Mouse (Mus musculus) lung, postnatal 0 days (tissue): Measurements from ENCODE around the gene Zfp784.
"Not testable (repeated sequence)": the region's sequence is repeated elsewhere in the genome, so short reads cannot be mapped to it uniquely, and the experiment has no call there.

Experiments used
- CTCF ChIP-seq: IDR thresholded peaks from 2 replicates; pipeline ENCODE4 v1.5.1; 2016; ENCODE audit warnings: antibody characterized with exemption, mild to moderate bottlenecking
- EP300 ChIP-seq: IDR thresholded peaks from 2 replicates; pipeline ENCODE4 v1.6.1; 2016; ENCODE audit warnings: antibody characterized with exemption, mild to moderate bottlenecking, control low read depth

DNA sequence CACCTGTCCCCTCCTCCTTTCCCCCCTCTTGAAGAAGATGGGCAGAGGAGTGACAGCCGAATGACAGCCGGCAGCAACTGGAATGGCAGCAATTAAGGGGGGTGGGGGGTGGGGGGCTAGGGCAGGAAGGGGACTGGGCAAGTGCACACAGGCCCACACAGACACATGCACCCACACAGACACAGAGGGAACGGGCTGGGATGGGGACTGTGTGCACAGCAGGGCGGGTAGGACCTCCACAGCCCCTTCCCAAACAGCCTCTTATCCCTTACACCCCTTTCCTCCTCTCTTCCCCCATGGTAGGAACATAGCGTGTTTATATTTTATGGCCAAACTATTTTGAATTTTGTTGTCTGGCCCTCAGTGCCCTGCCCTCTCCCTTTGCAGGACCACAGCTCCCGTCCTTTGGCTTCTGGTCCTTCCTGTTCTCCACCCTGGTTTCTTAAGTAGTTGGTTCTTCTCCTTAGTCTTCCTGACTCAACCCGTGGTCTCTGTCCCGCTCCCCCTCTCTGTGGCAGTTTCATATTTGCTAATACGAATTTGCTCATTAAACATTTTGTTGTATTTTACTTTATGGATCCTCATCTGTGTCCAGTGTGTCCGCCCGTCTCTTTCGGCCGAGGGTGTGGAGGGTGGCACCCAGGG is 41.2 kb upstream of the Zfp784 start:
- not testable (repeated sequence) for TF ChIP-seq CTCF, EP300
